8 mouse cellular contexts compared by ENCODE assay signal in the genomic region with DNA sequence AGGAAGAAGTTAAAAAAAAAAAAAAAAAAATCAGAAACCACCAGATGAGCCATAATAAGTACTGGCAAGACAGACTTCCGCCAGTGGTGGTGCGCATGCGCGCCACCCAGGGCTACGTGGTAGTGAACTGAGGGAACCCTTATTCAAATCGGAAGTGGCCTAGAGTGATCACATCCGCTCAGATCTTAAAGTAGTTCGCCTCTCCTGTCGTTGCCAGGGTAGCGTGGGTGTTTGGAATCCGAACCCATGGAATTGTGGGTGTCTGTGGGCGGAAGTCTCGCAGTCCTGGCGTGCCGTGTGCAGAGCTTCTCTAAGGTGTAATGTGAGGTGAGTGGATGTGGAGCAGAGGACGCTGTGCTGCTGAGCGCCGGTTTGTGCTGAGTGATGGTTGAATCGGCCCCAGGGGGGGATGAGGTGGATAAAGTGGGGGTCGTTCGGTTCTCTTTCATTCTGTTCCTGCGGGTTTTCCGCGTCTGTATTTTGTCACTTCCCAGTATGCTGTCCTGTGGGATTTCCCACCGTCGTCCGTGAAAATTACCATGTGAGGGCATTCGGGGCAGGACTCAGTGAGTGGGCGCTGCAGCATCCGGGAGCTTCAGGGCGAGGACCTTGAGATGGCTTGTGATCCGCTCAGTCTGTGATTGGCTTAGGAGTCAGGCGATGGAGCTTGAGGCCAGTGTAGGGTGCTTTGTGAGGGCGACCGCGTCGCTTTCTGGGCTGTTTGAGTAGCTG. TPM values are rescaled to one million over a fixed set of nuclear protein-coding genes. Genes with fewer than 3 reads are reported as not detected.
DNase-seq lines count a peak whose midpoint lies in the region; ATAC-seq and TF ChIP-seq lines count a peak whose summit lies in the region.

Gene Zfp719 (plus strand): TSS at position 171 of the 732 bp plus-strand sequence.

- H3K4me1 ChIP-seq in hindbrain, postnatal 0 days (ENCODE audit: insufficient read depth, low read length), result peaks cover 14% of the 10 kb centered on the region

- peak; percentile 98 for ATAC-seq in common myeloid progenitor, adult 5-6 weeks (replicated peaks; ENCODE audit: low read depth, poor library complexity, severe bottlenecking)
- peak; percentile 97 for ATAC-seq in hindbrain, postnatal 0 days
- ATAC-seq in megakaryocyte, adult 5-6 weeks (ENCODE audit: poor library complexity, severe bottlenecking), result peak; percentile 96

- intact Hi-C loops in gastrocnemius, adult 2 months (cut with DNase I), result loop anchor here (2.0 to 10.0 kb wide), 2 partner anchors 91 to 115 kb away; partner anchors contain the start of gene Vsig10l
- intact Hi-C loops in left cerebral cortex, adult 2 months (cut with DNase I), result loop anchor here (1.0 to 10.0 kb wide), 5 partner anchors 17 to 315 kb away; partner anchors contain the start of genes Zfp658, Zfp715 and Zfp819

- H3K4me3 ChIP-seq in gastrocnemius, adult 2 months, result peak within 1 kb of the TSS; percentile 78
- peak within 1 kb of the TSS; percentile 69 for H3K4me3 ChIP-seq in hindbrain, postnatal 0 days (ENCODE audit: low read length)
- peak within 1 kb of the TSS; percentile 69 for H3K4me3 ChIP-seq in left cerebral cortex, adult 2 months

- H3K27me3 ChIP-seq in hindbrain, postnatal 0 days (ENCODE audit: insufficient read depth, low read length), result no peaks in the 10 kb centered on the region

- peak within 1 kb of the TSS; percentile 74 for H3K9ac ChIP-seq in hindbrain, postnatal 0 days (replicated peaks; ENCODE audit: low read length)

- peak within 1 kb of the TSS; percentile 81 for H3K4me2 ChIP-seq in hindbrain, postnatal 0 days (ENCODE audit: low read depth, low read length)

- H3K36me3 ChIP-seq in hindbrain, postnatal 0 days (ENCODE audit: insufficient read depth, low read length), result peaks cover 9% of the 10 kb centered on the region

- peak; percentile 98 for DNase-seq in ZHBTc4 (ENCODE audit: low read depth, low spot score)
- DNase-seq in gastrocnemius, adult 2 months, result peak; percentile 93
- peak; percentile 98 for DNase-seq in hindbrain, postnatal 0 days (ENCODE audit: low spot score)
- DNase-seq in left cerebral cortex, adult 2 months (ENCODE audit: extremely low spot score in 1 of 2, low spot score in 2 of 2), result peak; percentile 89 to 93
- peak; percentile 94 for DNase-seq in right cerebral cortex, adult 2 months (ENCODE audit: low spot score in 2 of 2)
- DNase-seq in urinary bladder, postnatal 14 days (ENCODE audit: low spot score), result peak; percentile 92

- peak within 1 kb of the TSS; percentile 87 for H3K27ac ChIP-seq in gastrocnemius, adult 2 months
- peak within 1 kb of the TSS; percentile 95 for H3K27ac ChIP-seq in hindbrain, postnatal 0 days
- peak within 1 kb of the TSS; percentile 89 for H3K27ac ChIP-seq in left cerebral cortex, adult 2 months

- TF ChIP-seq CTCF in gastrocnemius, adult 2 months (IDR thresholded peaks at IDR 0.05), result no peak
- TF ChIP-seq CTCF in hindbrain, postnatal 0 days (IDR thresholded peaks at IDR 0.05; ENCODE audit: low read depth), result no peak; the same call in 1 of the 2 replicates
- TF ChIP-seq CTCF in left cerebral cortex, adult 2 months (IDR thresholded peaks at IDR 0.05), result no peak

- H3K9me3 ChIP-seq in hindbrain, postnatal 0 days (ENCODE audit: low read length), result no peaks in the 10 kb centered on the region

- under 1% methylated on average over 37 of the region's 37 CpGs for WGBS in hindbrain, postnatal 0 days

RNA-seq across cellular contexts. Expression of gene Zfp719, which starts in this region (rescaled TPM):
- total RNA-seq in common myeloid progenitor, adult 5-6 weeks (2017), result 7.8 and 8.1 TPM in 2 replicates
- 1 to 10 TPM; 3.1 to 4.9 TPM for total RNA-seq in gastrocnemius, adult 2 months (2021)
- total RNA-seq in hindbrain, postnatal 0 days (2014; rRNA removed), result 10.8 and 11.6 TPM in 2 replicates
- polyA plus RNA-seq in hindbrain, postnatal 0 days (2015; fragmentation: Nextera tagmentation; extraction: Ambion mirVana), result 4.7 and 5.3 TPM in 2 replicates
- total RNA-seq in left cerebral cortex, adult 2 months (2021), result 10 to 100 TPM; 14.5 to 16.2 TPM
- 7.1 and 13.3 TPM in 2 replicates for total RNA-seq in megakaryocyte, adult 5-6 weeks (2015)
- 6.9 and 9.3 TPM in 2 replicates for total RNA-seq in megakaryocyte, adult 5-6 weeks (2017)

Comparison
In these comparisons a context has a peak if more than half of its experiments do, and no peak if none do; other contexts are left out.
1. Peak in every context shown above with its lines: DNase-seq, ATAC-seq, H3K4me3 ChIP-seq and H3K27ac ChIP-seq.